Mouse (Mus musculus): ENCODE results near the gene Smim13.

GRCm38 (mm10) chr13:41226513-41226912, 23.1 kb upstream of the Smim13 start:
- no peak for TF ChIP-seq CTCF (IDR thresholded peaks at IDR 0.05; ENCODE audit: borderline replicate concordance, control insufficient read depth, extremely low read depth, insufficient read depth, low read length, poor library complexity)
- no peak for TF ChIP-seq POLR2A (IDR thresholded peaks at IDR 0.05; ENCODE audit: control insufficient read depth, extremely low read depth, insufficient read depth, low read length, poor library complexity)
